Mouse (Mus musculus) intestine, embryonic 14.5 days (tissue): ENCODE data around the gene Akap13. TPM values are rescaled to one million over a fixed set of nuclear protein-coding genes. Genes with fewer than 3 reads are reported as not detected.
A peak's percentile ranks its signal among the peaks of the same experiment; 100 is the strongest.

ENCODE experiments used
- ATAC-seq: fragments of 200-750 bp; cut with Nextera tagmentation; replicated peaks from 2 replicates; pipeline ENCODE4 v1.8.0; 2017; ENCODE audit warnings: low read depth, moderate number of reproducible peaks, moderate TSS enrichment, moderate library complexity; ENCODE audit not compliant: low FRiP score, low TSS enrichment
- DNase-seq: peaks from one replicate; pipeline ENCODE4 v3.0.0-alpha.2; 2018; ENCODE audit warnings: low spot score
- H3K27ac ChIP-seq: fragments of 300-500 bp; sonication (generic); 2 replicates; pipeline ENCODE4 v1.5.1; 2014; ENCODE audit warnings: low read depth, mild to moderate bottlenecking, control low read depth
- H3K27me3 ChIP-seq: fragments of 300-500 bp; sonication (generic); replicated peaks from 2 replicates; pipeline ENCODE4 v1.6.1; 2014; ENCODE audit warnings: low read length, control low read depth; ENCODE audit not compliant: control insufficient read depth, insufficient read depth
- H3K36me3 ChIP-seq: fragments of 300-500 bp; sonication (generic); 2 replicates; pipeline ENCODE4 v1.6.1; 2014; ENCODE audit warnings: low read length, control low read depth; ENCODE audit not compliant: control insufficient read depth, insufficient read depth
- H3K4me1 ChIP-seq: fragments of 300-500 bp; sonication (generic); replicated peaks from 2 replicates; pipeline ENCODE4 v1.6.1; 2014; ENCODE audit warnings: low read length, control low read depth, mixed read lengths; ENCODE audit not compliant: control insufficient read depth, insufficient read depth
- H3K4me2 ChIP-seq: fragments of 300-500 bp; sonication (generic); 2 replicates; pipeline ENCODE4 v1.6.1; 2014; ENCODE audit warnings: low read length
- H3K4me3 ChIP-seq: fragments of 300-500 bp; sonication (generic); 2 replicates; pipeline ENCODE4 v1.5.1; 2014; ENCODE audit warnings: low read depth, low read length, control low read depth, mixed read lengths
- H3K9ac ChIP-seq: fragments of 300-500 bp; sonication (generic); 2 replicates; pipeline ENCODE4 v1.6.1; 2014; ENCODE audit warnings: mild to moderate bottlenecking, low read length
- H3K9me3 ChIP-seq: fragments of 300-500 bp; sonication (generic); 2 replicates; pipeline ENCODE4 v1.6.1; 2016; ENCODE audit warnings: low read length, control low read depth; ENCODE audit not compliant: control insufficient read depth
- WGBS: fragments of 180-500 bp; shearing (Covaris S2); extraction: QIAGEN DNeasy Blood & Tissue Kit; methylation state at CpG from one replicate; pipeline ENCODE4 v1.1.7; 2014; 5-methylcytosine and 5-hydroxymethylcytosine counted together
- polyA plus RNA-seq: library from polyadenylated mRNA; unstranded; fragments of >200 nt; fragmentation: Nextera tagmentation; extraction: Ambion mirVana; gene quantifications from 2 replicates; pipeline ENCODE4 v1.2.1, GENCODE M21; 2014

The Akap13 gene
- polyA plus RNA-seq, 1 experiment from 2014 or later, result 51.5 TPM

DNA sequence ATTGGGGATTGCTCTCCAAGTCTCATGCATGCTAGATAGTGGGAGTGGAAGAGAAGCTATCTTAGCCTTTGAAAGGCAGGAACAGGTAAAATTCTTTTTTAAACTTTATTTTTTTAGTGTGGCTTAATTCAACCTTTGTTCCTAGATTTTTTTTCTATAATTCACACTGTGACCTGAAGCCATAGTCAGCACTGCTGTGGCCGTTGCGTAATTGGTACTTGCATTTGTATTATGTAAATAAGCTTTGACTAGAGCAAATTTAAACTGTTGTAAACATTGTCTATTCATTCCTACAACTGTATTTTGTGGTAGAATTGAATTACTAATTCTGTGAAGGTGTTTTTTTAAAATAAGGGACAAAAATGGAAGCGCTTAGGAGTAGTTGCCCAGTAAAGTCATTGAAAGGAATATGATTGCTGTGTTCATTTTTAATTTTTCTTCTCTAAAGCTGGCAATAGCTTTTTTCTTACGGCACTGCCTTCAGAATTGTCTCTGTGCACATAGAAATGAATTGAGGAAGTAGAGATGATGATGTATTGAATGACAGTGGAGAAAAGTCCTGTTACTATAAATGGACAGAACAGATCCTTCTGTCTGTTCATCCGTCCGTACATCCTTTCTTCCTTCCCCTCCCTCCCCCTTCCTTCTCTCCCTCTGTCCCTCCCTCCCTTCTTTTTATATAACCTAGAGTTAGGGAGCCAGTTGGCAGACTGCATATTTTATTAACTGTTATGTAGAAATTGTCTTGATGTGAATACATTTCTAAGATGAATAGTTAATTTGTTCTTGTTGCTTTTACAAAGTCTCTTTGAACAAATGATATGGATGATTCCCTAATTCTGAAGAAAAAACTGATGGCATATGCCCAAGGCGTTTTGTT, 17.2 kb downstream of the Akap13 start:
- Histone ChIP-seq H3K36me3 (no peaks in the 10 kb centered on the region), H3K4me1 (peaks cover 13% of the 10 kb centered on the region; the same call in 1 of the 2 replicates), H3K4me2 (no peak overlapping the region), H3K27ac (no peak overlapping the region), H3K27me3 (no peaks in the 10 kb centered on the region), H3K4me3 (no peak overlapping the region), H3K9ac (no peak overlapping the region), H3K9me3 (no peaks in the 10 kb centered on the region)
- ATAC-seq (no peak), DNase-seq (no peak)
- WGBS, result 71% methylated on average over 7 of the region's 7 CpGs

DNA sequence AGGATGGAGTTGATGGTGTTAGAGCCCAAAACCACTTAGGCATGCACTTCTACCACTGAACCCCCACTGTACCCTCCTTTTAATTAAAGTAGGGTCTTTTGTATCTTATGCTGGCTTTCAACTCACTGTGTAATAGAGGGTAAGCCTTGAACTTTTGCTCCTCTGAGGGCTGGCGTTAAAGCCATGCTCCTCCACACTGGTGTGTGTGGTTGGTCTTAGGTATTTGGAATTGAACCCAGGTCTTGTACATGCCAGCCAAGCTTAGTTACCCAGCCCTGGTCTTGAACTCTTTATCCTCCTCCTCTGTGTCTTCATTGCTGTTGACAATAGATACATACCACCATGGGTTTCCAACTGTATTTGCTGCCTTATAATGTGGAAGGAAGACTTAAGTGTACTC, 18.0 kb downstream of the Akap13 start:
- ATAC-seq, result no peak
- no peaks in the 10 kb centered on the region for H3K9me3 ChIP-seq
- 83% methylated on average over 1 of the region's 1 CpGs for WGBS
- no peaks in the 10 kb centered on the region for H3K27me3 ChIP-seq
- 0 out of 2 replicates have a peak, but pooled peaks cover 10% of the 10 kb centered on the region for H3K4me1 ChIP-seq
- DNase-seq, result no peak
- H3K36me3 ChIP-seq, result no peaks in the 10 kb centered on the region
- H3K4me3 ChIP-seq, result no peak overlapping the region
- H3K27ac ChIP-seq, result no peak overlapping the region
- no peak overlapping the region for H3K9ac ChIP-seq
- no peak overlapping the region for H3K4me2 ChIP-seq

- Histone ChIP-seq H3K9ac (no peak overlapping the region), H3K27ac (no peak overlapping the region), H3K36me3 (no peaks in the 10 kb centered on the region), H3K4me3 (no peak overlapping the region), H3K9me3 (no peaks in the 10 kb centered on the region), H3K27me3 (no peaks in the 10 kb centered on the region), H3K4me1 (0 out of 2 replicates have a peak, but pooled peaks cover 10% of the 10 kb centered on the region), H3K4me2 (no peak overlapping the region)
- 81% methylated on average over 1 of the region's 1 CpGs for WGBS
- DNase-seq (no peak), ATAC-seq (no peak)
These were observed 18.7 kb downstream of the Akap13 start for GRCm38 (mm10) chr7:75474064-75474463.

DNA sequence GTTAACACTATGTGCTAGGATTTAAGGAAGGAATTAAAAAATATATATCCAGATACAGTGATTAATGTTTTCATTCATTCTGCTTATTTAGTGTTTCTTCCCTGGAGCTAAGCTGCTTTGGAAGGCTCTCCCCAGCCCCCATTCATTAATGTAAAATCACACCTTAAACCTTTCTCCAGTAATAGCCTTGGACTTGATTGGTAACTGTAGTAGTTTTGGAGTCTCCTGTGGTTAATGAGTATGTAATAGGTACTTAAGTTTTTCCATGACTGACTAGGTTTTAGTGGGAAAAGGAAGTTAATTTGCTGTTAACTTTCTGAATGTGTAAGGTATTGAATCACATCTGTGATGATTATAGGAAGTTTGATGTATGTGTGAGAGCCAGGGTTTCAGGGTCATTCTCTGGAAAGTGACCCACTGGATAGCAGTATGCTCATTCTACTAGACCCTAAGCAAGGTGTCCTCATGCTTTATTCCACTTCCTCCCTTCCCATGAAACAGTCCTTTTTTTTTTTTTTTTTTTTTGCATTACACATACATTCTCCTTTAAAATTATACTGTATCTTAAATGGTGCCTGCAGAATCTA, 19.3 kb downstream of the Akap13 start:
- Histone ChIP-seq H3K9ac (no peak overlapping the region), H3K27me3 (no peaks in the 10 kb centered on the region), H3K27ac (no peak overlapping the region)

DNA sequence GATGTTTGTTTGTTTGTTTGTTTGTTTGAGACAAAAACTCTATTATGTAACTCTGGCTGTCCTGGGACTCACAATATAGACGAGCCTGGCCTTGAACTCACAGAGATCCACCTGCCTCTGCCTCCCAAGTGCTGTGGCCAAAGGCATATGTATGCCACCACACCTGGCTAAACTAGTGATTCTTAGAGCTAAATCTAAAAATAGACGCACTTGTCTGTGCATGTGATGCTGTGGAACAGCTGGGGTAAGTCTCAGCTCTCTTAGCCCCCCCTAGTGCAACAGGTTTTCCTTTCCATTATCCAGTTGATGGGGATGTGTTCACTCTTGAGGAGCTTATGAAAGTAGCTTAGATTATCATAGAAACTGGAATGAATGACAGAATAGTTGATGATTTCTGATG, 22.7 kb downstream of the Akap13 start:
- Histone ChIP-seq H3K9me3 (no peaks in the 10 kb centered on the region), H3K27ac (no peak overlapping the region), H3K4me2 (no peak overlapping the region), H3K36me3 (peaks cover 4% of the 10 kb centered on the region; the same call in 1 of the 2 replicates), H3K4me1 (0 out of 2 replicates have a peak, but pooled peaks cover 8% of the 10 kb centered on the region), H3K4me3 (no peak overlapping the region), H3K27me3 (no peaks in the 10 kb centered on the region), H3K9ac (no peak overlapping the region)
- DNase-seq, result no peak
- WGBS, result 79% methylated on average over 2 of the region's 2 CpGs
- ATAC-seq, result no peak

More for the DNA sequence above, 19.3 kb downstream of the Akap13 start:
- H3K4me2 ChIP-seq, result no peak overlapping the region
- ATAC-seq (no peak), DNase-seq (no peak)
- 0 out of 2 replicates have a peak, but pooled peaks cover 10% of the 10 kb centered on the region for H3K4me1 ChIP-seq
- no peak overlapping the region for H3K4me3 ChIP-seq
- H3K9me3 ChIP-seq, result no peaks in the 10 kb centered on the region
- H3K36me3 ChIP-seq, result no peaks in the 10 kb centered on the region

GRCm38 (mm10) chr7:75480721-75481426, 25.5 kb downstream of the Akap13 start:
- H3K27ac ChIP-seq, result 0 out of 2 replicates have a peak overlapping the region, but pooled peaks have one; percentile 27
- H3K4me3 ChIP-seq, result no peak overlapping the region
- peaks cover 4% of the 10 kb centered on the region; the same call in 1 of the 2 replicates for H3K36me3 ChIP-seq
- H3K9ac ChIP-seq, result no peak overlapping the region
- DNase-seq, result no peak
- peak; percentile 85 for ATAC-seq
- H3K27me3 ChIP-seq, result no peaks in the 10 kb centered on the region
- 0 out of 2 replicates have a peak, but pooled peaks cover 4% of the 10 kb centered on the region for H3K4me1 ChIP-seq
- H3K4me2 ChIP-seq, result no peak overlapping the region
- H3K9me3 ChIP-seq, result no peaks in the 10 kb centered on the region
- 72% methylated on average over 6 of the region's 6 CpGs for WGBS

DNA sequence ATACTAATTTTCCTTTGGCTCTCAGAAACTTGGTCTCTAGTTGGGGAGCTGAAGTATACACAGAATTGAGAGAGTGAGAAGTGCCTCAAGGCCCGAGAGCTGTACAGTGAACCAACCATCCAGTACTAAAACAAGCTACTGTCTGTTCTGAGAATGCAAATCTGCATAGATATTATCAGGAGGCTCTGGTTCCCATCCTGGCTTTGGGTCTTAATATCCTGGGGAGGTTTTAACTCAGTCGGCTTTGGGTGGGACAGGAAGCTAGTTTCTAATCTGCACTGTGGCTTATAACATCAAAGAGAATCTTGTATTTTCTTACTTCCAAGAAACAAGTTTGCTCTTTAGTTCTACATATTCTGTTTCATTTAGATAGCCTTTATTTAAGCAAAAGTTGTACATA, 30.7 kb downstream of the Akap13 start:
- no peak overlapping the region for H3K4me2 ChIP-seq
- no peak overlapping the region for H3K4me3 ChIP-seq
- no peak overlapping the region for H3K9ac ChIP-seq
- no peaks in the 10 kb centered on the region for H3K27me3 ChIP-seq
- no peak overlapping the region for H3K27ac ChIP-seq
- H3K4me1 ChIP-seq, result 0 out of 2 replicates have a peak, but pooled peaks cover 4% of the 10 kb centered on the region
- ATAC-seq, result no peak
- no peak for DNase-seq
- peaks cover 4% of the 10 kb centered on the region; the same call in 1 of the 2 replicates for H3K36me3 ChIP-seq
- 82% methylated on average over 2 of the region's 2 CpGs for WGBS
- no peaks in the 10 kb centered on the region for H3K9me3 ChIP-seq

DNA sequence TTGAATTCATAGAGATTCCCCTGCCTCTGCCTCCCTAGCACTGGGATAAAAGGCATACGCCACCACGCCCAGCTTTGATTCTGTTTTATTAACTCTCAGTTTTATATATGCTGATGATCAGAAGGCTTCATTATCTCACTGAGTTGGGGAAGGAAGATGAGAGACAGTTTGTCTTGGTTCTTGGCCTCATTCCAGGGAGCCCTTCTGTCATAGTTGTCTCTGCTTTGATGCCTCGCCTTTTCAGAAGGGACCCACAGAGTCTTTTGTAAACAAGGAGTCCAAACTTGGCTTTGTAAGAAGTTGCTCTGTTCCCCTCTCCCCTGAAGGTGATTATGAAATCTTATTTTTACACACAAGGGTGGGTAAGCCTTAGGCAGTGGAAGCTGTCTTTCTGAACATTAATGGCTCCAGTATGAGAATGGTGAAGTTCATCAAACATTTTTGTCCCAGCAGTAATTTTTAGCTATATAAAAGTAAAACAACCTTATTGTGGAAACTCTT, 40.7 kb downstream of the Akap13 start:
- Histone ChIP-seq H3K4me3 (no peak overlapping the region), H3K9ac (no peak overlapping the region), H3K27ac (no peak overlapping the region), H3K27me3 (no peaks in the 10 kb centered on the region), H3K4me1 (peaks cover 23% of the 10 kb centered on the region; the same call in 1 of the 2 replicates), H3K9me3 (no peaks in the 10 kb centered on the region), H3K4me2 (no peak overlapping the region), H3K36me3 (no peaks in the 10 kb centered on the region)
- DNase-seq, result no peak
- 69% methylated on average over 3 of the region's 3 CpGs for WGBS
- no peak for ATAC-seq
